Mouse (Mus musculus) intestine, embryonic 16.5 days (tissue): ENCODE results near the gene Slc16a4. TPM values are rescaled to one million over a fixed set of nuclear protein-coding genes. Genes with fewer than 3 reads are reported as not detected.

ENCODE experiments used
- ATAC-seq: fragments of 200-750 bp; cut with Nextera tagmentation; 2 replicates; pipeline ENCODE4 v1.8.0; 2017; ENCODE audit warnings: moderate TSS enrichment, moderate library complexity
- H3K27ac ChIP-seq: fragments of 300-500 bp; sonication (generic); 2 replicates; pipeline ENCODE4 v1.5.1; 2014; ENCODE audit warnings: mild to moderate bottlenecking, low read length
- H3K27me3 ChIP-seq: fragments of 300-500 bp; sonication (generic); replicated peaks from 2 replicates; pipeline ENCODE4 v1.6.1; 2014; ENCODE audit warnings: low read length, control low read depth, mixed read lengths; ENCODE audit not compliant: control insufficient read depth, insufficient read depth
- H3K36me3 ChIP-seq: fragments of 300-500 bp; sonication (generic); 2 replicates; pipeline ENCODE4 v1.6.1; 2014; ENCODE audit warnings: low read length, control low read depth; ENCODE audit not compliant: control insufficient read depth, insufficient read depth
- H3K4me1 ChIP-seq: fragments of 300-500 bp; sonication (generic); 2 replicates; pipeline ENCODE4 v1.6.1; 2014; ENCODE audit warnings: low read length, control low read depth, mixed read lengths; ENCODE audit not compliant: control insufficient read depth, insufficient read depth
- H3K4me2 ChIP-seq: fragments of 300-500 bp; sonication (generic); 2 replicates; pipeline ENCODE4 v1.6.1; 2014; ENCODE audit warnings: low read depth, low read length, control low read depth
- H3K4me3 ChIP-seq: fragments of 300-500 bp; sonication (generic); 2 replicates; pipeline ENCODE4 v1.5.1; 2014; ENCODE audit warnings: mild to moderate bottlenecking, low read length
- H3K9ac ChIP-seq: fragments of 300-500 bp; sonication (generic); 2 replicates; pipeline ENCODE4 v1.6.1; 2014; ENCODE audit warnings: low read depth, low read length
- H3K9me3 ChIP-seq: fragments of 300-500 bp; sonication (generic); 2 replicates; pipeline ENCODE4 v1.6.1; 2016; ENCODE audit warnings: low read length, control low read depth; ENCODE audit not compliant: control insufficient read depth
- WGBS: fragments of 180-500 bp; shearing (Covaris S2); extraction: QIAGEN DNeasy Blood & Tissue Kit; methylation state at CpG from one replicate; pipeline ENCODE4 v1.1.7; 2014; 5-methylcytosine and 5-hydroxymethylcytosine counted together
- polyA plus RNA-seq: library from polyadenylated mRNA; unstranded; fragments of >200 nt; fragmentation: Nextera tagmentation; extraction: Ambion mirVana; gene quantifications from 2 replicates; pipeline ENCODE4 v1.2.1, GENCODE M21; 2015

Slc16a4 gene
- polyA plus RNA-seq, 1 experiment from 2014 or later = 1.5 TPM

GRCm38 (mm10) chr3:107349006-107349405 is 58.0 kb downstream of the Slc16a4 start:
- Histone ChIP-seq H3K4me1 (no peaks in the 10 kb centered on the region), H3K9ac (no peak overlapping the region), H3K4me2 (no peak overlapping the region), H3K27ac (no peak overlapping the region), H3K9me3 (no peaks in the 10 kb centered on the region), H3K4me3 (no peak overlapping the region), H3K36me3 (no peaks in the 10 kb centered on the region), H3K27me3 (no peaks in the 10 kb centered on the region)
- WGBS = 88% methylated on average over 3 of the region's 3 CpGs
- no peak for ATAC-seq

- Histone ChIP-seq H3K9ac (no peak overlapping the region), H3K9me3 (no peaks in the 10 kb centered on the region), H3K4me3 (no peak overlapping the region), H3K4me1 (no peaks in the 10 kb centered on the region), H3K4me2 (no peak overlapping the region), H3K36me3 (no peaks in the 10 kb centered on the region), H3K27me3 (no peaks in the 10 kb centered on the region), H3K27ac (no peak overlapping the region)
- ATAC-seq = no peak
- WGBS = 57% methylated on average over 3 of the region's 3 CpGs
Measured at GRCm38 (mm10) chr3:107351706-107352105, 60.7 kb downstream of the Slc16a4 start.

GRCm38 (mm10) chr3:107355618-107356260 is 64.7 kb downstream of the Slc16a4 start:
- WGBS = 83% methylated on average over 5 of the region's 6 CpGs
- Histone ChIP-seq H3K9ac (no peak overlapping the region), H3K27ac (no peak overlapping the region), H3K4me3 (no peak overlapping the region), H3K9me3 (no peaks in the 10 kb centered on the region), H3K27me3 (no peaks in the 10 kb centered on the region), H3K4me1 (no peaks in the 10 kb centered on the region), H3K36me3 (no peaks in the 10 kb centered on the region), H3K4me2 (no peak overlapping the region)
- ATAC-seq = no peak

GRCm38 (mm10) chr3:107356964-107357441 is 66.0 kb downstream of the Slc16a4 start:
- Histone ChIP-seq H3K36me3 (no peaks in the 10 kb centered on the region), H3K9ac (0 out of 2 replicates have a peak overlapping the region, but pooled peaks have one; percentile 30), H3K27ac (no peak overlapping the region), H3K4me2 (peak overlapping the region; percentile 42), H3K27me3 (no peaks in the 10 kb centered on the region), H3K9me3 (no peaks in the 10 kb centered on the region), H3K4me3 (peak overlapping the region; percentile 24; the same call in 1 of the 2 replicates), H3K4me1 (no peaks in the 10 kb centered on the region)
- ATAC-seq = peak; percentile 89
- WGBS = 2% methylated on average over 11 of the region's 11 CpGs

- no peak overlapping the region for H3K4me2 ChIP-seq
- peak; percentile 9; the same call in 1 of the 2 replicates for ATAC-seq
- H3K27ac ChIP-seq = no peak overlapping the region
- no peak overlapping the region for H3K4me3 ChIP-seq
- 64% methylated on average over 3 of the region's 3 CpGs for WGBS
- no peaks in the 10 kb centered on the region for H3K27me3 ChIP-seq
- H3K4me1 ChIP-seq = no peaks in the 10 kb centered on the region
- no peaks in the 10 kb centered on the region for H3K9me3 ChIP-seq
- no peak overlapping the region for H3K9ac ChIP-seq
- no peaks in the 10 kb centered on the region for H3K36me3 ChIP-seq
Measured at GRCm38 (mm10) chr3:107357700-107358234, 66.7 kb downstream of the Slc16a4 start.

GRCm38 (mm10) chr3:107360341-107360740 is 69.3 kb downstream of the Slc16a4 start:
- Histone ChIP-seq H3K4me1 (no peaks in the 10 kb centered on the region), H3K9ac (no peak overlapping the region), H3K4me3 (no peak overlapping the region), H3K9me3 (no peaks in the 10 kb centered on the region), H3K27me3 (no peaks in the 10 kb centered on the region), H3K27ac (no peak overlapping the region), H3K36me3 (no peaks in the 10 kb centered on the region), H3K4me2 (no peak overlapping the region)
- 62% methylated on average over 4 of the region's 4 CpGs for WGBS
- ATAC-seq = no peak

Other genes starting within 250 kb of the Slc16a4 start
- gene Kcna2, start 190.1 kb upstream of the Slc16a4 start, polyA plus RNA-seq = 0.04 and 0.06 TPM in 2 replicates
- gene Kcna10, start 108.2 kb upstream of the Slc16a4 start, polyA plus RNA-seq = not detected in 2 replicates
- gene Cym, start 69.5 kb upstream of the Slc16a4 start, polyA plus RNA-seq = 7.6 and 10.5 TPM in 2 replicates
- not detected in 2 replicates for gene A630076J17Rik, start 60.6 kb upstream of the Slc16a4 start, polyA plus RNA-seq
- 0.04 and 0.13 TPM in 2 replicates for gene Prok1, start 51.5 kb upstream of the Slc16a4 start, polyA plus RNA-seq
- gene Lamtor5, start 12.4 kb upstream of the Slc16a4 start, polyA plus RNA-seq = 208 and 217 TPM in 2 replicates
- 11.1 and 11.5 TPM in 2 replicates for gene Rbm15, start 42.4 kb downstream of the Slc16a4 start, polyA plus RNA-seq
- gene Kcnc4, start 168.3 kb downstream of the Slc16a4 start, polyA plus RNA-seq = 0.05 TPM in 1 of 2 replicates, not detected in the other
- 0.97 and 1.1 TPM in 2 replicates for gene Slc6a17, start 226.8 kb downstream of the Slc16a4 start, polyA plus RNA-seq